Mouse (Mus musculus): ENCODE results near the gene Trp53rka.

GRCm38 (mm10) chr2:165510466-165510865 lies 17.3 kb upstream of the Trp53rka start:
- no peak for TF ChIP-seq CTCF (IDR thresholded peaks at IDR 0.05; ENCODE audit: control insufficient read depth, insufficient read depth, insufficient read length)
- no peak for TF ChIP-seq CEBPB (IDR thresholded peaks at IDR 0.05; ENCODE audit: low read depth)
- TF ChIP-seq USF1 (IDR thresholded peaks at IDR 0.05; ENCODE audit: low read depth) = no peak

All from C2C12 (cell line).